Mouse (Mus musculus): ENCODE measurements around the gene Tk1. TPM values are rescaled to one million over a fixed set of nuclear protein-coding genes. Genes with fewer than 3 reads are reported as not detected.

Gene Tk1
- polyA plus RNA-seq, 1 experiment from 2014 or later, result 9.8 TPM

GRCm38 (mm10) chr11:117828149-117828887 lies 2.4 kb upstream of the Tk1 start:
- Histone ChIP-seq H3K9me3 (replicated peaks; ENCODE audit: control insufficient read depth, low read length, poor library complexity, severe bottlenecking) (no peaks in the 10 kb centered on the region), H3K27ac (ENCODE audit: low read length) (no peak overlapping the region), H3K9ac (ENCODE audit: low read depth, low read length) (no peak overlapping the region), H3K4me1 (ENCODE audit: control insufficient read depth, insufficient read depth, low read length) (peaks cover 21% of the 10 kb centered on the region), H3K27me3 (ENCODE audit: control insufficient read depth, insufficient read depth, low read depth, low read length) (no peaks in the 10 kb centered on the region), H3K4me3 (ENCODE audit: low read depth, low read length) (no peak overlapping the region), H3K36me3 (ENCODE audit: control insufficient read depth, insufficient read depth, low read length) (no peaks in the 10 kb centered on the region), H3K4me2 (ENCODE audit: low read length) (no peak overlapping the region)
- 81% methylated on average over 18 of the region's 18 CpGs for WGBS
- no peak for ATAC-seq

DNA sequence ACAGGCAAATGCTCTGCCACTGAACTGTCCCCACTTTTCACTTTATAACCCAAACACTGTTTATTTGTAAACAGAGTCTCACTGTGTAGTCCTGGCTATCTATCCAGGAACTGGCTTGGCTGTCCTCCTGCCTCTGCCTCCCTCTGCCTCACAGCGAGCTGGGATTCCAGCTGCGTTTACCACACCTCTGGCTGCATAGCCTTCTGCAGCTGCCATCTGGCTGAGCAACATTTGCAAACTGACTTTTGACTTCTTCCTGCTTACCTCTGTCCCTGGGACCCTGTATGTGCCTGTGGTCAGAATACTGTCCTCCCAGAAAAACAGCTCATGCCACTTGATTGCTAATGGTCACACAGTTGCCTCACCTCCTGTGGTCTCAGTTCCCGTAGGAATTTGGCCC lies 1.5 kb upstream of the Tk1 start:
- H3K4me1 ChIP-seq (ENCODE audit: control insufficient read depth, insufficient read depth, low read length), result peaks cover 21% of the 10 kb centered on the region
- 78% methylated on average over 3 of the region's 3 CpGs for WGBS

DNA sequence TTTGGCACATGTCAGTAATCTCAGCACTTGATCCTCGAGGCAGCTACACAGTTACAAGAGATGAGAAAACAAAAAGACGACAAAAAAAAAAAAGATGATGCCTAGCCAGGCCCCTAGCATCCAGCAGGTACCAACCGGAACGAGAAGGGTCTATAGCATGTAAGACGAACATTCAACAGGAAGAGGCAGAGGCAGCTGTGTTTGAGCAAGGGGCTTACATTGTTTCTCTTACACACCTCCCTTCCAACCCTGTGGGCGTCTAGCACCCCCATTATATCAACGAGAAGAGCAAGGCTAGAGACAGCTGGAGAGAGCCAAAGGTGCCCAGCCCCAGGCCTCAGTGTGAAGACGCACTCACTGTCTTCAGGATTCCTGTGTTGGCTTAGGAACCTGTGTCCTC lies 1.0 kb upstream of the Tk1 start:
- H3K27me3 ChIP-seq (ENCODE audit: control insufficient read depth, insufficient read depth, low read depth, low read length), result no peaks in the 10 kb centered on the region
- no peak overlapping the region for H3K4me3 ChIP-seq (ENCODE audit: low read depth, low read length)
- no peak overlapping the region for H3K9ac ChIP-seq (ENCODE audit: low read depth, low read length)
- no peak for ATAC-seq
- H3K4me1 ChIP-seq (ENCODE audit: control insufficient read depth, insufficient read depth, low read length), result peaks cover 19% of the 10 kb centered on the region
- H3K9me3 ChIP-seq (replicated peaks; ENCODE audit: control insufficient read depth, low read length, poor library complexity, severe bottlenecking), result no peaks in the 10 kb centered on the region
- H3K27ac ChIP-seq (ENCODE audit: low read length), result no peak overlapping the region
- no peaks in the 10 kb centered on the region for H3K36me3 ChIP-seq (ENCODE audit: control insufficient read depth, insufficient read depth, low read length)
- H3K4me2 ChIP-seq (ENCODE audit: low read length), result no peak overlapping the region
- WGBS, result 73% methylated on average over 8 of the region's 8 CpGs

More for the DNA sequence above, 1.5 kb upstream of the Tk1 start:
- Histone ChIP-seq H3K27me3 (ENCODE audit: control insufficient read depth, insufficient read depth, low read depth, low read length) (no peaks in the 10 kb centered on the region), H3K27ac (ENCODE audit: low read length) (no peak overlapping the region), H3K36me3 (ENCODE audit: control insufficient read depth, insufficient read depth, low read length) (no peaks in the 10 kb centered on the region), H3K9ac (ENCODE audit: low read depth, low read length) (no peak overlapping the region), H3K4me3 (ENCODE audit: low read depth, low read length) (no peak overlapping the region), H3K4me2 (ENCODE audit: low read length) (no peak overlapping the region), H3K9me3 (replicated peaks; ENCODE audit: control insufficient read depth, low read length, poor library complexity, severe bottlenecking) (no peaks in the 10 kb centered on the region)
- no peak for ATAC-seq

- peak; percentile 36; the same call in 1 of the 2 replicates for ATAC-seq
- WGBS, result 6% methylated on average over 5 of the region's 5 CpGs
- H3K4me1 ChIP-seq (ENCODE audit: control insufficient read depth, insufficient read depth, low read length), result peaks cover 19% of the 10 kb centered on the region
Observed at GRCm38 (mm10) chr11:117826164-117826563, 272 bp upstream of the Tk1 start.

GRCm38 (mm10) chr11:117824060-117824969 lies 1.6 kb downstream of the Tk1 start:
- peaks cover 19% of the 10 kb centered on the region for H3K4me1 ChIP-seq (ENCODE audit: control insufficient read depth, insufficient read depth, low read length)
- H3K4me3 ChIP-seq (ENCODE audit: low read depth, low read length), result peak overlapping the region; percentile 15; the same call in 1 of the 2 replicates
- peak overlapping the region; percentile 79 for H3K4me2 ChIP-seq (ENCODE audit: low read length)
- WGBS, result 17% methylated on average over 23 of the region's 23 CpGs
- H3K36me3 ChIP-seq (ENCODE audit: control insufficient read depth, insufficient read depth, low read length), result no peaks in the 10 kb centered on the region
- no peaks in the 10 kb centered on the region for H3K9me3 ChIP-seq (replicated peaks; ENCODE audit: control insufficient read depth, low read length, poor library complexity, severe bottlenecking)
- no peak overlapping the region for H3K27ac ChIP-seq (ENCODE audit: low read length)
- ATAC-seq, result peak; percentile 76
- no peaks in the 10 kb centered on the region for H3K27me3 ChIP-seq (ENCODE audit: control insufficient read depth, insufficient read depth, low read depth, low read length)
- H3K9ac ChIP-seq (ENCODE audit: low read depth, low read length), result no peak overlapping the region

More at GRCm38 (mm10) chr11:117826164-117826563, 272 bp upstream of the Tk1 start:
- peak overlapping the region; percentile 79 for H3K4me2 ChIP-seq (ENCODE audit: low read length)
- H3K27me3 ChIP-seq (ENCODE audit: control insufficient read depth, insufficient read depth, low read depth, low read length), result no peaks in the 10 kb centered on the region
- no peaks in the 10 kb centered on the region for H3K9me3 ChIP-seq (replicated peaks; ENCODE audit: control insufficient read depth, low read length, poor library complexity, severe bottlenecking)
- peak overlapping the region; percentile 38; the same call in 1 of the 2 replicates for H3K27ac ChIP-seq (ENCODE audit: low read length)
- H3K9ac ChIP-seq (ENCODE audit: low read depth, low read length), result peak overlapping the region; percentile 62
- H3K36me3 ChIP-seq (ENCODE audit: control insufficient read depth, insufficient read depth, low read length), result no peaks in the 10 kb centered on the region
- H3K4me3 ChIP-seq (ENCODE audit: low read depth, low read length), result peak overlapping the region; percentile 39

DNA sequence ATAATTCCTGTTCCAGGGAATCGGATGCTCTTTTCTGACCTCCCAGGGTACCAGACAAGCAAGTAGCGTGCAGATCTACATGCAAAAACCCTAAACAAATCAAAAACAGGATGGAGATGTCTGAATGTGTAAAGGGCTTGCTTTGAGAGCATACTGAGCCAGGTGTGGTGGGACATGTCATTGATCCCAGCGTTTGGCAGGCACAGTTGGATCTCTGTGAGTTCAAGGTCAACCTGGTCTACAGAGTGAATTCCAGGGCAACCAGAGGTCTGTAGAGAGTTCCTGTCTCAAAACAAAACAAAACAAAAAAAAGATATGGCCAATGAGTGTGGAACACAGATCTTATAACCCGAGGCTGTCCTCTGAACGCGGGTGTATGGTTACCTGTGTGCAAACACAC lies 2.5 kb downstream of the Tk1 start:
- no peak overlapping the region for H3K27ac ChIP-seq (ENCODE audit: low read length)
- no peaks in the 10 kb centered on the region for H3K36me3 ChIP-seq (ENCODE audit: control insufficient read depth, insufficient read depth, low read length)
- ATAC-seq, result no peak
- H3K4me1 ChIP-seq (ENCODE audit: control insufficient read depth, insufficient read depth, low read length), result peaks cover 23% of the 10 kb centered on the region
- H3K4me3 ChIP-seq (ENCODE audit: low read depth, low read length), result no peak overlapping the region
- no peak overlapping the region for H3K4me2 ChIP-seq (ENCODE audit: low read length)
- 94% methylated on average over 6 of the region's 6 CpGs for WGBS
- no peak overlapping the region for H3K9ac ChIP-seq (ENCODE audit: low read depth, low read length)
- no peaks in the 10 kb centered on the region for H3K9me3 ChIP-seq (replicated peaks; ENCODE audit: control insufficient read depth, low read length, poor library complexity, severe bottlenecking)
- no peaks in the 10 kb centered on the region for H3K27me3 ChIP-seq (ENCODE audit: control insufficient read depth, insufficient read depth, low read depth, low read length)

DNA sequence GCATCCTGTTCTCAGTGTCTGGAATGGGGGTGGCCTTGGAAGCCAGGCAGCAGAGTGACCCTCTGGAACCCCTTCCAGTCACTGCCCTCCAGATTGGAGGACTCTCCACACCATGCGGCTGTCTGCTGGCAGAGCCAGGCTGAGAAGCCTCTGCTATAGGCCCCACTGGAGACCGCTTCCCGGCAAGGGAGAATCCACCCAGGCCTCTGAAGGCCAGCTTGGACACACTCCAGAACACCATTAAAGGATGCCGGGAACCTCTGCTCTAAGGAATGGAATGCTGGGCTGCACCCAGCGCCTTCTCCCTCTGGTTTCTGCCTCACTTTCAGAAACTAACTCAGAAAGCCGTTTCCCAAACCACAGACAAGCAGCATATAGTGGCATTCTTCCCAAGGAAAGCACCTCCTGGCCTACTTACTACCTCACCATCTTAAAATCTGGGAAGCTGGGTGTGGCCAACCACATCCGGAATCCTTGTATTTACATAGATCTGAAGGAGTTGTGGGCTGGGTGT lies 3.1 kb downstream of the Tk1 start:
- H3K9ac ChIP-seq (ENCODE audit: low read depth, low read length), result no peak overlapping the region
- H3K36me3 ChIP-seq (ENCODE audit: control insufficient read depth, insufficient read depth, low read length), result no peaks in the 10 kb centered on the region
- no peaks in the 10 kb centered on the region for H3K9me3 ChIP-seq (replicated peaks; ENCODE audit: control insufficient read depth, low read length, poor library complexity, severe bottlenecking)
- WGBS, result 86% methylated on average over 7 of the region's 7 CpGs
- no peak overlapping the region for H3K4me3 ChIP-seq (ENCODE audit: low read depth, low read length)
- H3K27me3 ChIP-seq (ENCODE audit: control insufficient read depth, insufficient read depth, low read depth, low read length), result no peaks in the 10 kb centered on the region
- H3K4me1 ChIP-seq (ENCODE audit: control insufficient read depth, insufficient read depth, low read length), result peaks cover 23% of the 10 kb centered on the region
- ATAC-seq, result no peak
- no peak overlapping the region for H3K4me2 ChIP-seq (ENCODE audit: low read length)
- H3K27ac ChIP-seq (ENCODE audit: low read length), result no peak overlapping the region

- H3K4me1 ChIP-seq (ENCODE audit: control insufficient read depth, insufficient read depth, low read length), result peaks cover 23% of the 10 kb centered on the region
- H3K4me2 ChIP-seq (ENCODE audit: low read length), result no peak overlapping the region
- ATAC-seq, result no peak
- no peak overlapping the region for H3K9ac ChIP-seq (ENCODE audit: low read depth, low read length)
- WGBS, result 92% methylated on average over 9 of the region's 9 CpGs
- H3K36me3 ChIP-seq (ENCODE audit: control insufficient read depth, insufficient read depth, low read length), result no peaks in the 10 kb centered on the region
- H3K27me3 ChIP-seq (ENCODE audit: control insufficient read depth, insufficient read depth, low read depth, low read length), result no peaks in the 10 kb centered on the region
- H3K9me3 ChIP-seq (replicated peaks; ENCODE audit: control insufficient read depth, low read length, poor library complexity, severe bottlenecking), result no peaks in the 10 kb centered on the region
- no peak overlapping the region for H3K4me3 ChIP-seq (ENCODE audit: low read depth, low read length)
- H3K27ac ChIP-seq (ENCODE audit: low read length), result no peak overlapping the region
Observed at GRCm38 (mm10) chr11:117821868-117822267, 4.0 kb downstream of the Tk1 start.

Data from midbrain, embryonic 16.5 days (tissue).